16 mouse cellular contexts compared by ENCODE assay signal in the genomic region with DNA sequence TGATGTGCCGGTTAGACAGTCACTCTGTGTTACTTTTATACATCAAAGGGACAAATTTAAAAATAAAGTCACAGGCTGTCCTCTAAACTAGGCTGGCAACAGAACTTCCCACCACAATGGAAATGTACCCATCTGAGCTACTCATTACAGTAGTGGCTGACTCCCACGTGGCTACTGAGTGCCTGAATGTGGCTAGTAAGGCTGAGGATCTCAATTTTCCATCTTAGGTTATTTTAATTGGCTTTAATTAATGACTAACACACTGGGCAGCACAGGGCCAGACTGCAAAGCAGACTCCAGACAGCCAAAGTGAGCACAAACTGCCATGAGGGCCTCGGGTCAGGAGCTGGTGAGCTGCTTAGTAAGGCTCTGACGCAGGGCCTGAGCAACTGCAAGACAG. TPM values are rescaled to one million over a fixed set of nuclear protein-coding genes. Genes with fewer than 3 reads are reported as not detected.
DNase-seq lines count a peak whose midpoint lies in the region; ATAC-seq and TF ChIP-seq lines count a peak whose summit lies in the region.
"Had no signal": no experiment of that assay in that cellular context is flagged by ENCODE, and none has a peak within 500 bp of the region (broad histone marks: within the 10 kb centered on the region; RNA-seq: fewer than 3 reads in every experiment).

No protein-coding gene starts in this region.

- TF ChIP-seq POLR2A in kidney, adult 2 months (IDR thresholded peaks at IDR 0.05; ENCODE audit: low read depth, low read length) = peak; percentile 22

- 46% methylated on average over 4 of the region's 4 CpGs for WGBS in kidney, adult 2 months
- 80% methylated on average over 4 of the region's 4 CpGs for WGBS in kidney, embryonic 14.5 days

- no peak for ATAC-seq in kidney, embryonic 14.5 days (ENCODE audit: low FRiP score, low TSS enrichment)
- ATAC-seq: forebrain, postnatal 0 days; midbrain, embryonic 13.5 days had no signal

- peak overlapping the region; percentile 78 for H3K27ac ChIP-seq in kidney, adult 2 months (ENCODE audit: insufficient read depth, low read depth, low read length)
- no peak overlapping the region for H3K27ac ChIP-seq in kidney, embryonic 14.5 days (ENCODE audit: low read depth, low read length)
- H3K27ac ChIP-seq: embryonic facial prominence, embryonic 12.5 days; limb, embryonic 13.5 days; midbrain, embryonic 13.5 days had no signal

- DNase-seq in kidney, adult 2 months = peak; percentile 91
- peak; percentile 44 for DNase-seq in CD4-positive, CD25-positive, alpha-beta regulatory T cell, adult 2 months (ENCODE audit: low read depth, low spot score)
- peak; percentile 41 for DNase-seq in Muller cell, postnatal 12 days (ENCODE audit: inconsistent ontology term)
- DNase-seq in kidney, postnatal 10 days = peak; percentile 59
- DNase-seq in testis, postnatal 14 days (ENCODE audit: low spot score) = no peak
- DNase-seq in urinary bladder, postnatal 36 days (ENCODE audit: low spot score in 2 of 2) = no peak
- DNase-seq: cerebellum, adult 11-12 months; forebrain, postnatal 0 days; lung, postnatal 10 days; right cerebral cortex, postnatal 14 days had no signal

- no peaks in the 10 kb centered on the region for H3K27me3 ChIP-seq in kidney, adult 2 months (replicated peaks; ENCODE audit: control insufficient read depth, insufficient read depth, low read length)
- no peaks in the 10 kb centered on the region for H3K27me3 ChIP-seq in kidney, embryonic 14.5 days (ENCODE audit: control insufficient read depth, insufficient read depth, low read length)
- H3K27me3 ChIP-seq: embryonic facial prominence, embryonic 12.5 days; limb, embryonic 13.5 days; liver, embryonic 15.5 days; midbrain, embryonic 13.5 days had no signal

- no peaks in the 10 kb centered on the region for H3K9me3 ChIP-seq in kidney, embryonic 14.5 days (ENCODE audit: control insufficient read depth, low read length)
- H3K9me3 ChIP-seq: embryonic facial prominence, embryonic 12.5 days; limb, embryonic 13.5 days; liver, embryonic 15.5 days; midbrain, embryonic 13.5 days had no signal

- peaks cover 63% of the 10 kb centered on the region for H3K4me1 ChIP-seq in kidney, adult 2 months (ENCODE audit: control insufficient read depth, insufficient read depth, low read length)
- H3K4me1 ChIP-seq in kidney, embryonic 14.5 days (ENCODE audit: control insufficient read depth, insufficient read depth, low read length) = peaks cover 27% of the 10 kb centered on the region
- H3K4me1 ChIP-seq: embryonic facial prominence, embryonic 12.5 days had no signal

- TF ChIP-seq CTCF in kidney, adult 2 months (conservative IDR thresholded peaks at IDR 0.05; ENCODE audit: insufficient read depth, insufficient read length, low read depth, low read length) = no peak

- H3K4me2 ChIP-seq in kidney, embryonic 14.5 days (replicated peaks; ENCODE audit: low read depth, low read length) = no peak overlapping the region
- H3K4me2 ChIP-seq: embryonic facial prominence, embryonic 12.5 days; heart, embryonic 11.5 days; limb, embryonic 13.5 days; liver, embryonic 15.5 days; midbrain, embryonic 13.5 days had no signal

- H3K4me3 ChIP-seq in kidney, adult 2 months (ENCODE audit: insufficient read depth, low read depth, low read length) = no peak overlapping the region
- H3K4me3 ChIP-seq in kidney, embryonic 14.5 days (ENCODE audit: low read length) = no peak overlapping the region
- H3K4me3 ChIP-seq: embryonic facial prominence, embryonic 12.5 days; limb, embryonic 13.5 days; liver, embryonic 15.5 days; midbrain, embryonic 13.5 days had no signal

- H3K9ac ChIP-seq in kidney, embryonic 14.5 days (ENCODE audit: low read depth, low read length) = no peak overlapping the region
- H3K9ac ChIP-seq: embryonic facial prominence, embryonic 12.5 days; forebrain, postnatal 0 days; limb, embryonic 13.5 days; liver, embryonic 15.5 days; midbrain, embryonic 13.5 days had no signal

- H3K36me3 ChIP-seq in kidney, adult 2 months (ENCODE audit: control insufficient read depth, insufficient read depth, low read length) = no peaks in the 10 kb centered on the region
- no peaks in the 10 kb centered on the region for H3K36me3 ChIP-seq in kidney, embryonic 14.5 days (ENCODE audit: control insufficient read depth, insufficient read depth, low read length)
- H3K36me3 ChIP-seq: embryonic facial prominence, embryonic 12.5 days; limb, embryonic 13.5 days; liver, embryonic 15.5 days; midbrain, embryonic 13.5 days had no signal

RNA-seq across cellular contexts. Expression of a gene that starts 31.6 kb away (rescaled TPM):
- polyA plus RNA-seq in kidney, adult 2 months (2012; rRNA removed) = 45.2 and 50.0 TPM in 2 replicates
- polyA plus RNA-seq in kidney, embryonic 14.5 days (2014; fragmentation: Nextera tagmentation; extraction: Ambion mirVana) = 27.7 and 49.9 TPM in 2 replicates

Comparison
In these comparisons a context has a peak if more than half of its experiments do, and no peak if none do; other contexts are left out.
1. DNase-seq: peak in kidney, adult 2 months (single experiment), CD4-positive, CD25-positive, alpha-beta regulatory T cell, adult 2 months (single experiment), Muller cell, postnatal 12 days (single experiment) and kidney, postnatal 10 days (single experiment); none in testis, postnatal 14 days (single experiment) and urinary bladder, postnatal 36 days (0 of 2).